Mouse (Mus musculus) adrenal gland, adult 2 months (tissue): ENCODE measurements around the gene P4hb. TPM values are rescaled to one million over a fixed set of nuclear protein-coding genes. Genes with fewer than 3 reads are reported as not detected.
A peak's percentile ranks its signal among the peaks of the same experiment; 100 is the strongest.
"Not testable (repeated sequence)": the region's sequence is repeated elsewhere in the genome, so short reads cannot be mapped to it uniquely, and the experiment has no call there.

Source experiments
- DNase-seq: peaks from one replicate; pipeline ENCODE4 v3.0.0; 2021
- polyA plus RNA-seq: library from polyadenylated mRNA; depleted of rRNA; stranded (reverse); fragments of >200 nt; gene quantifications from 2 replicates; pipeline ENCODE4 v1.2.3, GENCODE M21; 2012
- total RNA-seq, 2 experiments: library from RNA; stranded (reverse); gene quantifications; 2 replicates each; pipeline ENCODE4 v1.2.3; 2021

P4hb gene
- total and polyA plus RNA-seq, 3 experiments = 126 to 524 (median 462) TPM

GRCm38 (mm10) chr11:120539285-120540014, 33.6 kb downstream of the P4hb start:
- DNase-seq = no peak

GRCm38 (mm10) chr11:120538955-120539284, 34.1 kb downstream of the P4hb start:
- DNase-seq = no peak

GRCm38 (mm10) chr11:120538485-120538884, 34.6 kb downstream of the P4hb start:
- peak; percentile 75 for DNase-seq

GRCm38 (mm10) chr11:120535804-120536203, 37.2 kb downstream of the P4hb start:
- DNase-seq = no peak

- no peak for DNase-seq
Observed at GRCm38 (mm10) chr11:120535145-120535544, 37.9 kb downstream of the P4hb start.

- DNase-seq = no peak
Observed at GRCm38 (mm10) chr11:120534093-120534492, 39.0 kb downstream of the P4hb start.

- no peak for DNase-seq
Observed at GRCm38 (mm10) chr11:120531646-120532045, 41.4 kb downstream of the P4hb start.

GRCm38 (mm10) chr11:120530085-120530964, 42.7 kb downstream of the P4hb start, which contains the start of gene Gcgr:
Gcgr (plus strand) TSS chr11:120530699.
- no peak for DNase-seq

GRCm38 (mm10) chr11:120528903-120529302, 44.1 kb downstream of the P4hb start:
- DNase-seq = no peak

GRCm38 (mm10) chr11:120527690-120528354, 45.2 kb downstream of the P4hb start:
- no peak for DNase-seq

GRCm38 (mm10) chr11:120525959-120526358, 47.1 kb downstream of the P4hb start:
- no peak for DNase-seq

GRCm38 (mm10) chr11:120522581-120522980, 50.5 kb downstream of the P4hb start:
- DNase-seq = no peak

GRCm38 (mm10) chr11:120520967-120521540, 52.0 kb downstream of the P4hb start:
- peak; percentile 48 for DNase-seq

- DNase-seq = no peak
Observed at GRCm38 (mm10) chr11:120520498-120520897, 52.6 kb downstream of the P4hb start.

GRCm38 (mm10) chr11:120519738-120520137, 53.3 kb downstream of the P4hb start:
- peak; percentile 52 for DNase-seq

- no peak for DNase-seq
Observed at GRCm38 (mm10) chr11:120518558-120518957, 54.5 kb downstream of the P4hb start.

- DNase-seq = peak; percentile 52
Observed at GRCm38 (mm10) chr11:120518027-120518426, 55.0 kb downstream of the P4hb start.

- DNase-seq = no peak
Observed at GRCm38 (mm10) chr11:120517147-120517546, 55.9 kb downstream of the P4hb start.

- peak; percentile 89 for DNase-seq
Observed at GRCm38 (mm10) chr11:120515611-120516010, 57.4 kb downstream of the P4hb start.

GRCm38 (mm10) chr11:120514262-120514661, 58.8 kb downstream of the P4hb start:
- DNase-seq = not testable (repeated sequence)

GRCm38 (mm10) chr11:120512790-120513453, 60.1 kb downstream of the P4hb start:
- peak; percentile 30 for DNase-seq
